24 mouse cellular contexts compared by ENCODE assay signal in the genomic region with DNA sequence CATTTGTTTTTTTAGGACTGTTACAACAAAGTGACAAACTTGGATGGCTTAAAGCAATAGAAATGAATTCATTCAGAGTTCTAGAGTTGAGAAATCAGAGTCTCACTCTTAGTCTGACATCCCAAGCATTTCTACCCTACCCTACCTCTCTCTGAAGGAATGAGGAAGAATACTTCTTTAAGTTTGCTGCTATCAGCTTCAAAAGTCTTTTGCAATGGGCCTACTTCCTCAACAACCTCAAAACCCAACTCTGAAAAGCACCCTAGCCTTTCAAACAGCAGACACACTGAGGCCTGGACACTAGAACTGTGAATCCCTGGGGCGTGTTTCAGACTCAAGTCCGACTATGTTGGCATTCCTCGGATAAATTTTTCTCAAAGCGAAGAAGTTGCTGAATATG.
"Had no signal": no experiment of that assay in that cellular context is flagged by ENCODE, and none has a peak within 500 bp of the region (broad histone marks: within the 10 kb centered on the region; RNA-seq: fewer than 3 reads in every experiment).

No protein-coding gene starts in this region.

- DNase-seq: gastrocnemius, postnatal 14 days; gastrocnemius, postnatal 36 days; heart, adult 18-20 months; heart, postnatal 10 days; heart, postnatal 4 days; kidney, adult 18-20 months; kidney, adult 8-10 months; kidney, postnatal 10 days; kidney, postnatal 25 days; kidney, postnatal 4 days; liver; liver, embryonic 13.5 days had no signal

- ATAC-seq: hindbrain, postnatal 0 days; intestine, postnatal 0 days had no signal

- H3K4me2 ChIP-seq: heart, embryonic 12.5 days; hindbrain, embryonic 12.5 days; hindbrain, embryonic 14.5 days; limb, embryonic 12.5 days; liver, embryonic 11.5 days; liver, embryonic 13.5 days had no signal

- H3K4me1 ChIP-seq: heart, embryonic 10.5 days; heart, embryonic 12.5 days; hindbrain, embryonic 10.5 days; hindbrain, embryonic 12.5 days; limb, embryonic 10.5 days; limb, embryonic 12.5 days; liver, embryonic 13.5 days had no signal

- H3K4me3 ChIP-seq: heart, embryonic 10.5 days; heart, embryonic 12.5 days; hindbrain, embryonic 10.5 days; hindbrain, embryonic 12.5 days; layer of hippocampus, adult 2 months; left cerebral cortex, adult 2 months; limb, embryonic 10.5 days; limb, embryonic 12.5 days; liver, embryonic 13.5 days had no signal

- H3K27me3 ChIP-seq: heart, embryonic 12.5 days; hindbrain, embryonic 12.5 days; liver, embryonic 13.5 days had no signal

- H3K36me3 ChIP-seq: heart, embryonic 10.5 days; heart, embryonic 12.5 days; hindbrain, embryonic 10.5 days; hindbrain, embryonic 12.5 days; limb, embryonic 10.5 days; limb, embryonic 12.5 days; liver, embryonic 13.5 days had no signal

- H3K9me3 ChIP-seq: heart, embryonic 10.5 days; heart, embryonic 12.5 days; hindbrain, embryonic 10.5 days; hindbrain, embryonic 12.5 days; limb, embryonic 10.5 days; limb, embryonic 12.5 days; liver, embryonic 13.5 days had no signal

- H3K27ac ChIP-seq: heart, embryonic 10.5 days; hindbrain, embryonic 10.5 days; hindbrain, embryonic 12.5 days; hindbrain, embryonic 14.5 days; hindbrain, postnatal 0 days; layer of hippocampus, adult 2 months; left cerebral cortex, adult 2 months; limb, embryonic 10.5 days; limb, embryonic 12.5 days; liver, embryonic 13.5 days had no signal

- H3K9ac ChIP-seq: heart, embryonic 12.5 days; hindbrain, embryonic 12.5 days; hindbrain, embryonic 14.5 days; limb, embryonic 12.5 days; liver, embryonic 13.5 days had no signal
